Mouse (Mus musculus) C2C12 (cell line): ENCODE data around the gene Ephb6. TPM values are rescaled to one million over a fixed set of nuclear protein-coding genes. Genes with fewer than 3 reads are reported as not detected.

Experiments used
- H3K27me3 ChIP-seq: one replicate; pipeline ENCODE4 v1.6.1; 2011; ENCODE audit not compliant: control insufficient read depth, insufficient read depth, insufficient read length
- H3K36me3 ChIP-seq: one replicate; pipeline ENCODE4 v1.6.1; 2011; ENCODE audit not compliant: control insufficient read depth, insufficient read depth
- H3K4me3 ChIP-seq: one replicate; pipeline ENCODE4 v1.5.1; 2011; ENCODE audit warnings: mild to moderate bottlenecking, control low read depth; ENCODE audit not compliant: poor library complexity, insufficient read depth, severe bottlenecking
- H3K79me2 ChIP-seq: one replicate; pipeline ENCODE4 v1.6.1; 2011; ENCODE audit not compliant: control insufficient read depth, insufficient read depth
- H3K79me3 ChIP-seq: one replicate; pipeline ENCODE4 v1.6.1; 2011; ENCODE audit warnings: low read depth, control low read depth
- H3ac ChIP-seq: one replicate; pipeline ENCODE3; 2011; ENCODE audit warnings: low read depth; ENCODE audit not compliant: control insufficient read depth, insufficient read length
- CEBPB ChIP-seq: IDR thresholded peaks from one replicate; pipeline ENCODE4 v1.6.1; 2011; ENCODE audit warnings: low read depth, mild to moderate bottlenecking, control low read depth, moderate library complexity
- CTCF ChIP-seq: IDR thresholded peaks from one replicate; pipeline ENCODE4 v1.5.1; 2011; ENCODE audit not compliant: control insufficient read depth, insufficient read depth, insufficient read length
- FOSL1 ChIP-seq: IDR thresholded peaks from one replicate; pipeline ENCODE4 v1.8.0; 2011; ENCODE audit warnings: mild to moderate bottlenecking, low read length; ENCODE audit not compliant: poor library complexity, insufficient read depth, severe bottlenecking
- MAX ChIP-seq: IDR thresholded peaks from one replicate; pipeline ENCODE4 v1.6.1; 2011; ENCODE audit warnings: mild to moderate bottlenecking, control low read depth
- MYOD1 ChIP-seq: IDR thresholded peaks from one replicate; pipeline ENCODE4 v1.6.1; 2011; ENCODE audit warnings: low read depth; ENCODE audit not compliant: control insufficient read depth, insufficient read length
- MYOG ChIP-seq: IDR thresholded peaks from one replicate; pipeline ENCODE4 v1.6.1; 2011; ENCODE audit not compliant: control insufficient read depth, insufficient read length; ENCODE audit errors: extremely low read depth
- USF1 ChIP-seq: IDR thresholded peaks from one replicate; pipeline ENCODE4 v1.6.1; 2011; ENCODE audit warnings: low read depth, mild to moderate bottlenecking, control low read depth, moderate library complexity
- polyA plus RNA-seq: library from polyadenylated mRNA; unstranded; fragments of >200 nt; fragmentation: generic; extraction: Trizol; gene quantifications from one replicate; pipeline ENCODE4 v1.2.1, GENCODE M21; 2012; ENCODE audit warnings: missing spikeins

Gene Ephb6
- polyA plus RNA-seq, 1 experiment, result 13.0 TPM

- Histone ChIP-seq H3K79me3 (no peaks in the 10 kb centered on the region), H3K4me3 (no peak overlapping the region), H3K27me3 (no peaks in the 10 kb centered on the region), H3K36me3 (no peaks in the 10 kb centered on the region), H3K79me2 (no peaks in the 10 kb centered on the region), H3ac (no peak overlapping the region)
- TF ChIP-seq CTCF, result no peak
Measured at GRCm38 (mm10) chr6:41620173-41620798, 15.0 kb downstream of the Ephb6 start.

GRCm38 (mm10) chr6:41621241-41621990 is 16.1 kb downstream of the Ephb6 start:
- Histone ChIP-seq H3K36me3 (no peaks in the 10 kb centered on the region), H3K4me3 (no peak overlapping the region), H3K27me3 (no peaks in the 10 kb centered on the region), H3K79me2 (no peaks in the 10 kb centered on the region), H3ac (no peak overlapping the region), H3K79me3 (no peaks in the 10 kb centered on the region)
- no peak for TF ChIP-seq FOSL1
- no peak for TF ChIP-seq MAX
- no peak for TF ChIP-seq USF1
- no peak for TF ChIP-seq CEBPB
- no peak for TF ChIP-seq CTCF
- no peak for TF ChIP-seq MYOD1
- TF ChIP-seq MYOG, result no peak

- H3ac ChIP-seq, result no peak overlapping the region
- no peak overlapping the region for H3K4me3 ChIP-seq
- TF ChIP-seq CEBPB, result no peak
- H3K27me3 ChIP-seq, result no peaks in the 10 kb centered on the region
- no peaks in the 10 kb centered on the region for H3K79me2 ChIP-seq
- H3K79me3 ChIP-seq, result no peaks in the 10 kb centered on the region
- H3K36me3 ChIP-seq, result no peaks in the 10 kb centered on the region
Measured at GRCm38 (mm10) chr6:41622661-41623060, 17.4 kb downstream of the Ephb6 start.

GRCm38 (mm10) chr6:41628180-41628579 is 22.9 kb downstream of the Ephb6 start:
- no peaks in the 10 kb centered on the region for H3K27me3 ChIP-seq
- H3ac ChIP-seq, result no peak overlapping the region
- no peak overlapping the region for H3K4me3 ChIP-seq
- no peaks in the 10 kb centered on the region for H3K79me2 ChIP-seq
- no peak for TF ChIP-seq MYOG
- no peak for TF ChIP-seq MAX
- TF ChIP-seq CTCF, result no peak
- no peak for TF ChIP-seq CEBPB
- TF ChIP-seq MYOD1, result no peak
- no peak for TF ChIP-seq USF1
- TF ChIP-seq FOSL1, result no peak
- no peaks in the 10 kb centered on the region for H3K36me3 ChIP-seq
- no peaks in the 10 kb centered on the region for H3K79me3 ChIP-seq

- H3K79me3 ChIP-seq, result no peaks in the 10 kb centered on the region
- no peak overlapping the region for H3K4me3 ChIP-seq
- no peak for TF ChIP-seq USF1
- no peak for TF ChIP-seq MYOD1
- no peak for TF ChIP-seq MYOG
- no peaks in the 10 kb centered on the region for H3K79me2 ChIP-seq
- no peaks in the 10 kb centered on the region for H3K27me3 ChIP-seq
- H3K36me3 ChIP-seq, result no peaks in the 10 kb centered on the region
- no peak overlapping the region for H3ac ChIP-seq
Measured at GRCm38 (mm10) chr6:41630791-41631190, 25.5 kb downstream of the Ephb6 start.

GRCm38 (mm10) chr6:41631549-41631948 is 26.3 kb downstream of the Ephb6 start:
- Histone ChIP-seq H3K79me3 (no peaks in the 10 kb centered on the region), H3K27me3 (no peaks in the 10 kb centered on the region)
- TF ChIP-seq MYOG (no peak), MAX (no peak), CEBPB (no peak), MYOD1 (no peak), CTCF (no peak), USF1 (no peak), FOSL1 (no peak)

More at GRCm38 (mm10) chr6:41631549-41631948, 26.3 kb downstream of the Ephb6 start:
- no peaks in the 10 kb centered on the region for H3K79me2 ChIP-seq
- no peak overlapping the region for H3ac ChIP-seq
- no peak overlapping the region for H3K4me3 ChIP-seq
- no peaks in the 10 kb centered on the region for H3K36me3 ChIP-seq
